Mouse (Mus musculus): ENCODE results near the gene Stam2. TPM values are rescaled to one million over a fixed set of nuclear protein-coding genes. Genes with fewer than 3 reads are reported as not detected.
A peak's percentile ranks its signal among the peaks of the same experiment; 100 is the strongest.

Stam2 gene
- polyA plus RNA-seq, 1 experiment from 2014 or later: 45.9 TPM

DNA sequence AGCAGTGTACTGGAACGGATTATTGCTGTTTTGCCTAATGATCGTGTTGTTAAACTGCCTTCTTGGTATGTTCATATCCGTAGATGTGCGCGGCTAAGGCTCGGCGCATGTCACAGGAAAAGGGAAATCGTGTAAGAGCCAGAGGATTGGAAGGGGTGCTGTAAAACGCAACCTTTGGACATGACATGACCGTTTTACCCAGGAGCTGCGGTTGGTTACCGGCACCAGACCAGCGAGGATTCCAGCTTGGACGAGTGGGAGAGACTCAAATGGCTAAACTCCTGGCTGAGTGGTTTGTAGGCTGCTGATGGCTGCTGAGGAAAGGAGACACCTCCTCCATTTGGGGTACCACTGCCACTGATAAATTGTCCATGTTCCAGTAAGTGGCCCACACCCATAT is 21.8 kb upstream of the Stam2 start:
- no peak for ATAC-seq (ENCODE audit: low FRiP score)
- Histone ChIP-seq H3K4me2 (replicated peaks; ENCODE audit: low read depth, low read length) (no peak overlapping the region), H3K27me3 (ENCODE audit: control insufficient read depth, insufficient read depth, low read length) (no peaks in the 10 kb centered on the region), H3K9me3 (ENCODE audit: control insufficient read depth, low read length) (no peaks in the 10 kb centered on the region), H3K9ac (ENCODE audit: low read depth, low read length) (no peak overlapping the region), H3K27ac (ENCODE audit: low read depth, low read length) (no peak overlapping the region), H3K36me3 (ENCODE audit: control insufficient read depth, insufficient read depth, low read length) (no peaks in the 10 kb centered on the region), H3K4me3 (ENCODE audit: low read depth, low read length) (no peak overlapping the region), H3K4me1 (replicated peaks; ENCODE audit: control insufficient read depth, insufficient read depth, low read length) (no peaks in the 10 kb centered on the region)
- no peak for DNase-seq (ENCODE audit: low spot score)
- WGBS: 85% methylated on average over 14 of the region's 14 CpGs

DNA sequence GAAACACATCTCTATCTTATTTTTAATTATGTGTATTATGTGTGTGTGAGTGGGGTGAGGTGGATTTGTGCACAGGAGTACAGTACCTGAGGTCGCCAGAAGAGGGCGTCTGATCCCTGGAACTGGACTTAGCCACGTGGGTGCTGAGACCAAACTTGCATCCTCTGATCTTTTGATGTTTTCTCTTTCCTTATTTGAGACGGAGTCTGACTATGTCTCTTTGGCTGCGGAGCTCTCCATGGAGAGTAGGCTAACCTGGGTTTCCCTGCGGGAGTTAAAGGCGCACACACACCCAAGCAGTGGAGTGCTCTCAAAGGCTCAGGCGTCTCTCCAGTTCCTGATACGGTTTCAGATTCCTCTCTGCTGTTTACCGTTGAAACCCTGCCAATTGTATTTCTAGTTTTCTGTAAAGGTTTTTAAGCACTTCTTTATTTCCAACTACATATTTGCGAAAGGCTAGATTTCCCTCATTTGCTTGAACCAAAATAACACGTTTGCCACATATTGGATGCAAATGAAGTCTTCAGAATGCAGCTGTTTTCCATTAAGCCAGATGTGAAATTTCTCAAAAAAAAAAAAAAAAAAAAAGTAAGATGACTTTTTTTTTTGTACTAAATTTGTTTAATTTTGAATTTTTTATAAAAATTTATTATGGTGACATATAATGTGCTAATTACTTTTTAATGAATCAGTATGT is 21.1 kb upstream of the Stam2 start:
- Histone ChIP-seq H3K9me3 (ENCODE audit: control insufficient read depth, low read length) (no peaks in the 10 kb centered on the region), H3K27ac (ENCODE audit: low read depth, low read length) (no peak overlapping the region), H3K36me3 (ENCODE audit: control insufficient read depth, insufficient read depth, low read length) (no peaks in the 10 kb centered on the region), H3K4me2 (replicated peaks; ENCODE audit: low read depth, low read length) (peak overlapping the region; percentile 29; the same call in 1 of the 2 replicates), H3K4me1 (replicated peaks; ENCODE audit: control insufficient read depth, insufficient read depth, low read length) (no peaks in the 10 kb centered on the region), H3K4me3 (ENCODE audit: low read depth, low read length) (no peak overlapping the region), H3K27me3 (ENCODE audit: control insufficient read depth, insufficient read depth, low read length) (no peaks in the 10 kb centered on the region), H3K9ac (ENCODE audit: low read depth, low read length) (no peak overlapping the region)
- 24% methylated on average over 12 of the region's 12 CpGs for WGBS
- DNase-seq (ENCODE audit: low spot score) (peak; percentile 90), ATAC-seq (ENCODE audit: low FRiP score) (peak; percentile 68)

DNA sequence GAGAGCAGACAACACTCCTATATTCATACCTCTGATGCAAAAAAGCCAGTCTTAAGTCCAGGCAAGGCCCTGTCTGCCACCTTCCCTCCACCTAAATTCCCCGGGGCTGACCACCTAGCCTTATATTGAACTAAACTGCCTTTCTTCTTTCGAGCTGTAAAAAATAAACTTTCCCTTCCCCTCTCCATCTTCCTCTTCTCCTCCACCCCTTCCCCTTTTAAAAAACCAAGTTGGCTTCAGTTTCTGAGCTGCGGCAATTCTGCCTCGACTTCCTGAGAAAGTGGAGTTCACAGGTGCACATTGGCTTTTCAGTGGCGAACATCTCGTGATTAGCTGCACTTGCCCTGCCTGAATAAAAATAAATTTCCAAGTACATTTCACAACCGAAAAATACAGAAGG is 20.4 kb upstream of the Stam2 start:
- no peaks in the 10 kb centered on the region for H3K36me3 ChIP-seq (ENCODE audit: control insufficient read depth, insufficient read depth, low read length)
- no peak overlapping the region for H3K27ac ChIP-seq (ENCODE audit: low read depth, low read length)
- no peak overlapping the region for H3K4me3 ChIP-seq (ENCODE audit: low read depth, low read length)
- ATAC-seq (ENCODE audit: low FRiP score) (no peak), DNase-seq (ENCODE audit: low spot score) (no peak)
- no peak overlapping the region for H3K4me2 ChIP-seq (replicated peaks; ENCODE audit: low read depth, low read length)
- H3K4me1 ChIP-seq (replicated peaks; ENCODE audit: control insufficient read depth, insufficient read depth, low read length): no peaks in the 10 kb centered on the region
- H3K9ac ChIP-seq (ENCODE audit: low read depth, low read length): no peak overlapping the region
- WGBS: 73% methylated on average over 7 of the region's 7 CpGs
- no peaks in the 10 kb centered on the region for H3K27me3 ChIP-seq (ENCODE audit: control insufficient read depth, insufficient read depth, low read length)
- no peaks in the 10 kb centered on the region for H3K9me3 ChIP-seq (ENCODE audit: control insufficient read depth, low read length)

DNA sequence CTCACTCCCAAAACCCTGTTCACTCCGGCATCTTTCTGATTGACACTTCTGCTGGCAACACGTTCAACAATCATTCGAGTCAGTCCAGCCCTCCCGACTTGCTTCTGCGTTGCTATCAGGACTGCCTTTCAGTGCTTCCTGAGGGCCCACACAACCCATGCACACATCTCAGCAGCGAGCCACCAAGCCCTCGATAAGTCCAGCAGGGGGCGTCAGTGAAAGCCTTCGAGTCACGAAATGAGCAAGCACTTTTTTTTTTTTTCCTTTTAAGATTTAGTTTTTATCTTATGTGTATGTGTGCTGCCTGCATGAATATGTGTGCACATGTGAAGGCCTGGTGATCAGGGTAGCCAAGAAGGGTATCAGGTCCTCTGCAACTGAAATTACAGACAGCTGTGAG is 16.5 kb upstream of the Stam2 start:
- Histone ChIP-seq H3K9ac (ENCODE audit: low read depth, low read length) (no peak overlapping the region), H3K27me3 (ENCODE audit: control insufficient read depth, insufficient read depth, low read length) (no peaks in the 10 kb centered on the region), H3K9me3 (ENCODE audit: control insufficient read depth, low read length) (no peaks in the 10 kb centered on the region), H3K4me2 (replicated peaks; ENCODE audit: low read depth, low read length) (no peak overlapping the region), H3K4me1 (replicated peaks; ENCODE audit: control insufficient read depth, insufficient read depth, low read length) (no peaks in the 10 kb centered on the region), H3K36me3 (ENCODE audit: control insufficient read depth, insufficient read depth, low read length) (no peaks in the 10 kb centered on the region), H3K27ac (ENCODE audit: low read depth, low read length) (no peak overlapping the region), H3K4me3 (ENCODE audit: low read depth, low read length) (no peak overlapping the region)
- WGBS: 27% methylated on average over 10 of the region's 10 CpGs
- ATAC-seq (ENCODE audit: low FRiP score) (no peak), DNase-seq (ENCODE audit: low spot score) (peak; percentile 78)

- no peaks in the 10 kb centered on the region for H3K27me3 ChIP-seq (ENCODE audit: control insufficient read depth, insufficient read depth, low read length)
- WGBS: 27% methylated on average over 3 of the region's 3 CpGs
- H3K27ac ChIP-seq (ENCODE audit: low read depth, low read length): no peak overlapping the region
- H3K4me1 ChIP-seq (replicated peaks; ENCODE audit: control insufficient read depth, insufficient read depth, low read length): no peaks in the 10 kb centered on the region
- no peak for ATAC-seq (ENCODE audit: low FRiP score)
- H3K4me3 ChIP-seq (ENCODE audit: low read depth, low read length): no peak overlapping the region
- peak; percentile 58 for DNase-seq (ENCODE audit: low spot score)
- no peaks in the 10 kb centered on the region for H3K36me3 ChIP-seq (ENCODE audit: control insufficient read depth, insufficient read depth, low read length)
- no peak overlapping the region for H3K9ac ChIP-seq (ENCODE audit: low read depth, low read length)
- H3K9me3 ChIP-seq (ENCODE audit: control insufficient read depth, low read length): no peaks in the 10 kb centered on the region
- no peak overlapping the region for H3K4me2 ChIP-seq (replicated peaks; ENCODE audit: low read depth, low read length)
These were observed 14.6 kb upstream of the Stam2 start for GRCm38 (mm10) chr2:52756691-52757090.

DNA sequence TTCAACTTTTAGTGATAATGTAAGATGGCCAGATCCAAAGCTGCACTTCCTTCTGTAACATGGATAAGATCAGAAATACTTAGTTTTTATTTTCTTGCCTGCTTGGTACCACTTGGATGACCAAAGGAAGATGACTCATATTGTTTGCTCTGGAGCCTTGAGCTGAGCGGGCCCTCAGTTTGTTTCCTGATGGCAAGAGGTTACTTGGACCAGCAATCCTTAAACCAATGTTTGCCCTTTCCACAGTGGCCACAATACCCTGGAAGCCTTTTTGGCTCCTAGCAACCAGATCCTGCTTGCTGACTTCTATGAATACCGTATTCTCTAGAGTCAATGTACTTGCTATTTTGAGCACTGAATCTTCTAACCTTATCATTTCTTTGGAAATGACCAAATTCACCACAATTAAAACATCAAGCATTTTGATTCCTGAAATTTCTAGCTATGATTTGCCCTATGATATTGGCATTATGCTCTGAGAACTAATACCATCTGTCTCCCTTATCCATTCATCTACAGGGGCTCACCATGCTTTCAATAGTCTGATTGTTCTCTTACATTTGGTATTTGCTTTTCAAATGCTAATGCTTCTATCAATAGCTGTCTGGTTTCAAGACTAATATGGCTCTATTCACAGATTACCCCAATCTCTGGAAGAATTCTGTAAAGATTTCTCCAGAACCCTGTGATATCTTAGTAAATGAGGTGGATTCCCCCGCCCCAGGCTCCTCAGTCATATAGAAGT is 11.7 kb upstream of the Stam2 start:
- ATAC-seq (ENCODE audit: low FRiP score): peak; percentile 65
- Histone ChIP-seq H3K4me1 (replicated peaks; ENCODE audit: control insufficient read depth, insufficient read depth, low read length) (no peaks in the 10 kb centered on the region), H3K27ac (ENCODE audit: low read depth, low read length) (no peak overlapping the region), H3K9me3 (ENCODE audit: control insufficient read depth, low read length) (no peaks in the 10 kb centered on the region), H3K4me3 (ENCODE audit: low read depth, low read length) (no peak overlapping the region), H3K27me3 (ENCODE audit: control insufficient read depth, insufficient read depth, low read length) (no peaks in the 10 kb centered on the region), H3K9ac (ENCODE audit: low read depth, low read length) (no peak overlapping the region), H3K36me3 (ENCODE audit: control insufficient read depth, insufficient read depth, low read length) (no peaks in the 10 kb centered on the region), H3K4me2 (replicated peaks; ENCODE audit: low read depth, low read length) (no peak overlapping the region)
- DNase-seq (ENCODE audit: low spot score): peak; percentile 42
- 51% methylated on average over 3 of the region's 3 CpGs for WGBS

DNA sequence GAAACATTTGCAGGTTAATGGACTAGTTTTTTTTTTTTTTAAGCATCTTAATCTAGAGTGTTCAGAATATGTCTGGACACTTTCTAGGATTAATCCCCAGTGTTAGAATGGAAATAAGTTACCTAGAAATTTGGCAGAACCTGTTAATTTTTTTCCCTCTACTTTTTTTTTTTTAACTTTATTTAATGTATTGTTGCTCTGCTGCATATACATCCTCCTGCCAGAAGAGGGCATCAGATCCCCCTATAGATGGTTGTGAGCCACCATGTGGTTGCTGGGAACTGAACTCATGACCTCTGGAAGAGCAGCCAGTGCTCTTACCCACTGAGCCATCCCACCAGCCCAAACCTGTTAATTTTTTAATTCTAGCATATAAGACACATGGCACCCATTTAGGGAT is 2.0 kb upstream of the Stam2 start:
- Histone ChIP-seq H3K27ac (ENCODE audit: low read depth, low read length) (no peak overlapping the region), H3K4me3 (ENCODE audit: low read depth, low read length) (no peak overlapping the region), H3K36me3 (ENCODE audit: control insufficient read depth, insufficient read depth, low read length) (no peaks in the 10 kb centered on the region), H3K4me1 (replicated peaks; ENCODE audit: control insufficient read depth, insufficient read depth, low read length) (no peaks in the 10 kb centered on the region), H3K4me2 (replicated peaks; ENCODE audit: low read depth, low read length) (no peak overlapping the region), H3K27me3 (ENCODE audit: control insufficient read depth, insufficient read depth, low read length) (no peaks in the 10 kb centered on the region), H3K9ac (ENCODE audit: low read depth, low read length) (no peak overlapping the region), H3K9me3 (ENCODE audit: control insufficient read depth, low read length) (no peaks in the 10 kb centered on the region)
- ATAC-seq (ENCODE audit: low FRiP score) (no peak), DNase-seq (ENCODE audit: low spot score) (no peak)

GRCm38 (mm10) chr2:52741681-52742255 is 313 bp downstream of the Stam2 start:
- WGBS: under 1% methylated on average over 54 of the region's 54 CpGs
- no peak for DNase-seq (ENCODE audit: low spot score)

DNA sequence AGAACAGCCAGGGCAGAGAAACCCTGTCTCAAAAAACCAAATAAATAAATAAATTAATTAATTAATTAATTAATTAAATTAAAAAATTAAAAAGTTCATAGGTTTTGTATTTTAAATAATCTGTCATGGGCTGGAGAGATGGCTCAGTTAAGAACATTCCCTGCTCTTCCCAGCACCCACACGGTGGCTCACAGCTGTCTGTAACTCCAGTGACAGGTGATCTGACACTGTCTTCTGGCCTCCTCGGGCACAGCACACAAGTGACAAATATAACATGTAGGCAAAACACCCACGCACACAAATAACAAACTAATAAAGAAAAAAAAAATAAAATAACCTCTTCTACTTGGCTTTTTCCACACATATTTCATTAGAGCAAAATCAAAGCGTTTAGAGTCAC is 1.5 kb downstream of the Stam2 start:
- no peak for ATAC-seq (ENCODE audit: low FRiP score)
- Histone ChIP-seq H3K9me3 (ENCODE audit: control insufficient read depth, low read length) (no peaks in the 10 kb centered on the region), H3K27ac (ENCODE audit: low read depth, low read length) (no peak overlapping the region), H3K4me3 (ENCODE audit: low read depth, low read length) (no peak overlapping the region), H3K27me3 (ENCODE audit: control insufficient read depth, insufficient read depth, low read length) (no peaks in the 10 kb centered on the region), H3K9ac (ENCODE audit: low read depth, low read length) (no peak overlapping the region), H3K4me1 (replicated peaks; ENCODE audit: control insufficient read depth, insufficient read depth, low read length) (no peaks in the 10 kb centered on the region), H3K36me3 (ENCODE audit: control insufficient read depth, insufficient read depth, low read length) (no peaks in the 10 kb centered on the region), H3K4me2 (replicated peaks; ENCODE audit: low read depth, low read length) (no peak overlapping the region)
- no peak for DNase-seq (ENCODE audit: low spot score)
- 80% methylated on average over 4 of the region's 4 CpGs for WGBS

More at GRCm38 (mm10) chr2:52741681-52742255, 313 bp downstream of the Stam2 start:
- no peaks in the 10 kb centered on the region for H3K27me3 ChIP-seq (ENCODE audit: control insufficient read depth, insufficient read depth, low read length)
- H3K4me2 ChIP-seq (replicated peaks; ENCODE audit: low read depth, low read length): peak overlapping the region; percentile 57
- peak; percentile 94 for ATAC-seq (ENCODE audit: low FRiP score)
- no peaks in the 10 kb centered on the region for H3K9me3 ChIP-seq (ENCODE audit: control insufficient read depth, low read length)
- peak overlapping the region; percentile 85 for H3K27ac ChIP-seq (ENCODE audit: low read depth, low read length)
- no peaks in the 10 kb centered on the region for H3K4me1 ChIP-seq (replicated peaks; ENCODE audit: control insufficient read depth, insufficient read depth, low read length)
- H3K9ac ChIP-seq (ENCODE audit: low read depth, low read length): peak overlapping the region; percentile 81
- H3K36me3 ChIP-seq (ENCODE audit: control insufficient read depth, insufficient read depth, low read length): no peaks in the 10 kb centered on the region
- H3K4me3 ChIP-seq (ENCODE audit: low read depth, low read length): peak overlapping the region; percentile 83
